Mouse (Mus musculus) mature B cell (primary cell): ENCODE results near the gene Skint4.

Source experiments
- in situ Hi-C: fragments of 300-500 bp; cut with MboI; formaldehyde crosslinking; loops from 2 replicates; pipeline ENCODE4 v1.14.3; 2019

Gene Skint4

DNA sequence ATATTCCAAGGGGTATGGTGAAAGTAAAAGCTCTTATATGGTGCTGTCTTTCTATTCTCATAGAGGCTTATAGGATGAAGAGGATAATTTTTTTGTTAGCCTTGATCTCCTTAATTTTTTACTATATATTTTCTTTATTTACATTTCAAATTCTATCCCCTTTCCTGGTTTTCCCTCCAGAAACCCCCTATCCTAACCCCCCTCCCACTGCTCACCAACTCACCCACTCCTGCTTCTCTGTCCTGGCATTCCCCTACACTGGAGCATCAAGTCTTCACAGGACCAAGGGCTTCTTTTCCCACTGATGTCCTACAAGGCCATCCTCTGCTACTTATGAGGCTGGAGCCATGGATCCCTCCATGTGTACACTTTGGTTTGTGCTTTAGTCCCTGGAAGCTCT lies at the start of gene Skint4:
Gene Skint4 (plus strand): TSS at position 301 of the 400 bp plus-strand sequence.
- in situ Hi-C loops = no loop called here
